Mouse (Mus musculus): ENCODE data around the gene Dcaf8. TPM values are rescaled to one million over a fixed set of nuclear protein-coding genes. Genes with fewer than 3 reads are reported as not detected.

Gene Dcaf8
- 87.9 and 89.8 TPM in 2 replicates for polyA plus RNA-seq (2012; rRNA removed)

GRCm38 (mm10) chr1:172147835-172148278 is at the start of gene Dcaf8:
TSS of gene Dcaf8 (plus strand) at chr1:172148084.

GRCm38 (mm10) chr1:172126376-172127347 is 21.2 kb upstream of the Dcaf8 start, which contains the start of gene Pex19:
TSS of gene Pex19 (plus strand) at chr1:172126755.

GRCm38 (mm10) chr1:172206141-172206917 is 58.4 kb downstream of the Dcaf8 start, which contains the start of gene Pea15a:
TSS of gene Pea15a (minus strand) at chr1:172206804.

GRCm38 (mm10) chr1:172219451-172220406 is 71.8 kb downstream of the Dcaf8 start, which contains the start of gene Casq1:
TSS of gene Casq1 (minus strand) at chr1:172219868.

Other genes starting within 250 kb of the Dcaf8 start
- 0.11 and 0.12 TPM in 2 replicates for gene Slamf6, start 230.6 kb upstream of the Dcaf8 start, polyA plus RNA-seq (2012; rRNA removed)
- gene Vangl2, start 119.6 kb upstream of the Dcaf8 start, polyA plus RNA-seq (2012; rRNA removed): 72.0 and 73.5 TPM in 2 replicates
- gene Nhlh1, start 90.5 kb upstream of the Dcaf8 start, polyA plus RNA-seq (2012; rRNA removed): 18.0 and 23.1 TPM in 2 replicates
- gene Copa, start 65.6 kb upstream of the Dcaf8 start, polyA plus RNA-seq (2012; rRNA removed): 140 and 160 TPM in 2 replicates
- gene Ncstn, start 65.3 kb upstream of the Dcaf8 start, polyA plus RNA-seq (2012; rRNA removed): 130 and 138 TPM in 2 replicates
- gene Pex19, start 21.3 kb upstream of the Dcaf8 start, polyA plus RNA-seq (2012; rRNA removed): 97.5 and 107 TPM in 2 replicates
- 285 and 347 TPM in 2 replicates for gene Pea15a, start 58.7 kb downstream of the Dcaf8 start, polyA plus RNA-seq (2012; rRNA removed)
- 4.5 and 6.8 TPM in 2 replicates for gene Casq1, start 71.8 kb downstream of the Dcaf8 start, polyA plus RNA-seq (2012; rRNA removed)
- gene Atp1a4, start 110.3 kb downstream of the Dcaf8 start, polyA plus RNA-seq (2012; rRNA removed): 0.05 and 0.09 TPM in 2 replicates
- gene Igsf8, start 113.6 kb downstream of the Dcaf8 start, polyA plus RNA-seq (2012; rRNA removed): 120 and 170 TPM in 2 replicates
- gene Atp1a2, start 150.0 kb downstream of the Dcaf8 start, polyA plus RNA-seq (2012; rRNA removed): 62.6 and 63.5 TPM in 2 replicates
- 5.3 and 6.3 TPM in 2 replicates for gene Kcnj9, start 181.2 kb downstream of the Dcaf8 start, polyA plus RNA-seq (2012; rRNA removed)
- gene Kcnj10, start 193.1 kb downstream of the Dcaf8 start, polyA plus RNA-seq (2012; rRNA removed): 3.7 and 4.3 TPM in 2 replicates
- 7.9 and 8.1 TPM in 2 replicates for gene Pigm, start 228.5 kb downstream of the Dcaf8 start, polyA plus RNA-seq (2012; rRNA removed)

Measured in central nervous system, embryonic 14 days (tissue).